Mouse (Mus musculus): ENCODE measurements around the gene Atp5f1.

Gene Atp5f1

DNA sequence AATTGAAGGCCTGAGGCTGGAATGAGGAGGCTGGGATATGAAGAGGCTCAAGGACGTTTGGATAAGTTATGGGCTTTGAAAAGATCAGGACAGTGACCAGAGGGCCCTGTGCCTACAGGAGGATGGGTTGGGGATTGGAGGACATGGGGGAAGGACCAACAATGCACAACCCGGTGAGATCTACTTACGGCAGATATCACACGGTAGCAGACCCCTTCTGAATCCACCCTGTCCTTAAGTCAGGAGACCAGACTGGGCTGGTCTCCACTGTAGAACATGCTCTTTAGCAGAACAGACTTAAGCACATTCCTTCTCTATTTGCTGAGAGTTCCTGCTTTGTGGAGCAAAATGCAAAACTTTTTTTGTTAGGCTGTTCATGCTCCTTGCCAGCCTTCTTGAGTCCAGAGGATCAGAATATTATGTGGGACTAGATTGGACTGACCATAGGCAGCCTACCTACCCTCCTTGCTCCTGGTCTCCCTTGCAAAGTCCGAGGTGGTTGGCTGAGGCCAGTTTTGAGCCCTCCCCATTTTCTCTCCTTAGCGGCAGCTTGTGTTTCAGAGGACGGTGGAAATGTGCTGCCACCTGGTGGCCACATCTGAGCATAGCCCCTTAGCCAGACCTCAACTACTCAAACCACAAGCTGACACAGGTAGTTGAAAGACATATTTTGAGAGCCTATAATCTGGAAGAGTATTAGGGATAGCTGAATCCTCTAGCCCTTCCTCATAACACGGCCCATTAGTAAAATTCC is 60.3 kb downstream of the Atp5f1 start:
- peak; percentile 72 for DNase-seq (ENCODE audit: low read depth)

DNA sequence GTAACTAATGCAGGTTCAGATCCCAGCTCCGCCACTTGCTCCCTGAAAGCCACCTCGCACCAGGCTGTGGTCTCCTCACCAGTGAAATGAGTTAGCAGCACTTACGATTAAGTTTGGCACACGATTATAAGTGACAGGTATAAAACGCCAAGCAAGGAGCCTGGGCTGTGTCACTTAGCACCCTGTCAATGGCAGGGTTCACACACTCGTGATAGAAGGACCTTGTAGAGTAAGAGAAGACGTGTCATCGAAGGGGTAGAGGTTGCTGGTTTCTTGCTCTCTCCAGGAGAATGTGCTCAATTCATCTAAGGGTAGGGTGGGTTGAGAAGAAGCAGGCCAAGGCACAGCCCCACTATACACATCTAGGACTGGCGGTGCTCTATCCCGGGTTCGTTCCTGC is 61.0 kb downstream of the Atp5f1 start:
- no peak for DNase-seq (ENCODE audit: low read depth)

DNA sequence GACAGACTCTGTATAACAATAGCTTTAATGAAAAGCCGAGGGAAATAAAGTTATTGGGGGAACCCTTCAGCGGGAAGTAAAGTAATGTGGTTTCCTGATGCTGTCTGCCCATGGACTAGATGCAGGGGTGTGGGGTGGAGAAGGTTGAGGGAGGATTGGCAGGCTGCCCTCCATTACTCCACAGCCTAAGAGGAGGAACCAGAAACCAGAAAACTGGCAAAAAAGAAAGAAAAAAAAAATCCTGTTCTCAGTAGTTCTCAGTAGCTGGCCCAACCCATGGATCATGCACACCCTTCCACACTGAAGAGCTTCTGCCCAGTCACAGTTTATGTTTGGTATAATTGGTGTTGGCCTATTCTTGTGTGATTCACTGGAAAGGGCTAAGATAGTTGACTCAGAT is 61.6 kb downstream of the Atp5f1 start:
- peak; percentile 48 for DNase-seq (ENCODE audit: low read depth)

DNA sequence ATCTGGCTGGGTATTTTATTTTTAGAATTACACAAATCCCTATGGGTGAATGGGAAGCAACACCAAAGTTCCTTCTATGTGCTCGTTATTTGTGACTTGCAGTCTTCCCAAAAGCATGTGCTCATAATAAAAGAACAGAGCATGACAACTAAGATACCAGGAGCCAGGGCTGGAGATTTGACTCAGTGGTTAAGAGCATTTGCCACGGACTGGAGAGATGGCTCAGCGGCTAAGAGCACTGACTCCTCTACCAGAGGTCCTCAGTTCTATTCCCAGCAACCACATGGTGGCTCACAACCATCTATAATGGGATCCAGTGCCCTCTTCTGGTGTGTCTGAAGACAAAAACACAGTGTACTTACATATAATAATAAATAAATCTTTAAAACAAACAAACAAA is 63.1 kb downstream of the Atp5f1 start:
- no peak for DNase-seq (ENCODE audit: low read depth)

DNA sequence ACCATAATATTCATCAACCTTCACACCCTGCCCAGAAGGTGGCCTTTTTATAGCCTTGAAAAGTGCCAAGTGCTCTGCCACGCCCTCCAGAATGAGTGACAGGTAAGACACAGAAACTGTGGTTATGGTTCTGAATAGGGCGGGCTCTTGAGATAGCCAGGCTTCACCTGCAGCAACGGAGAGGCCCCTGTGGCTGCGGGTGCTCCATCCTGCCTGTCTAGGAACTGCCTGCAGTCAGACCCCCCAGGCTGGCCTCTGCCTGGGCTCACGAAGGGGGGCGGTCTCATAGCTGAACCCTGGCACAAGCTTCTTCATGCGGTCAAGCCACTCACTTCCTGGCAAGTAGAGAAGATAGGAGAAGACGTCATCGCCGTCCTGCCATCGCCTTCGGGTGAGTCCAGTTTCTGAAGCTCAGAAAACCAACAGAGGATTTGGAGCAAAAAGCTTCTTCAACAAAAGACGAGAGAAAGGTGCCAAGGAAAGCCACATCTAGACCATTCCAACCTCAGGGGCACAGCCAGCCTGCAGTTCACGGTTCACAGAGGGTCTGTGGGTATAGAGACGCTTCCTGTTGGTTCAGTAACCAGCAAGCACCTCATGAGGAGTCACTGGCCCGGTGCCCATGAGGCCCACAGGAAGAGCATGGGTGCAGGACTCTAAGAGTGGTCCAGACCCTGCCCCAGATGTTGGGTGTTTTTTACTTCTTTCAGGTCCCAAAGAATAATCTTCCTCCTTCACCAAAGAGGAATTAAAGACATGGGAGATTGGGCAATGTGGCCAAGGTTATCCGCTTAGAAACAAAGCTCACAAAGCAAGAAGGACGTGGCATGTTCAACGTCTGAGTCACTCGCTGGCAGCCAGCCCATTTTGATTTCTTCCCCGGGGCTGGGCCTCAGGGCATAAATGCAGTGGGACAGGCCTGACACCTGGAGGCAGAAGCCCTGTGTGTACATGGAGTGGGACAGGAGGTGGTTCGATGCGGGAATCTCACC is 65.0 kb downstream of the Atp5f1 start:
- DNase-seq (ENCODE audit: low read depth) = peak; percentile 78

DNA sequence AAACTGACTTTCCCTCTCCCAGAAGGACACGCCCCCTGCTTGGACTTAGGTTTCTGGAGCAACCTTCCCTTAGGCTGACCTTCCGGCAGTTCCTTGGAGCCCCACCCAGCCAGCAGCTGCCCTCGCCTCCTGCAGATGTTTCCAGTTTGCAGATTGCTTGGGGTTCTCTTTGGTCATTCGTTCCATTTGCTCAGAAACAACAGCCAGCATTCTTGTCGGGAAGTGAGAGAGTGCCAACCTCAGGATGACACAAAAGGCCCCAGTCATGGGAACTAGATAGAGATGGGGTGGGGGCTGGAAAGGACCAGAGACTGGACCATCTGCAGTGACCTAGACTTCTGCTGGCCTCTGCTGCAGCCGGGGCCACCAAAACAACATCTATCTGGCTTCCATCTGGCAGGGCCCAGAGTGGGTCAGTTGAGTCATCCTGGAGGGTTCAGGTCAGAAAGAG is 65.9 kb downstream of the Atp5f1 start:
- no peak for DNase-seq (ENCODE audit: low read depth)
